Mouse (Mus musculus): ENCODE data around the gene Lims1.

DNA sequence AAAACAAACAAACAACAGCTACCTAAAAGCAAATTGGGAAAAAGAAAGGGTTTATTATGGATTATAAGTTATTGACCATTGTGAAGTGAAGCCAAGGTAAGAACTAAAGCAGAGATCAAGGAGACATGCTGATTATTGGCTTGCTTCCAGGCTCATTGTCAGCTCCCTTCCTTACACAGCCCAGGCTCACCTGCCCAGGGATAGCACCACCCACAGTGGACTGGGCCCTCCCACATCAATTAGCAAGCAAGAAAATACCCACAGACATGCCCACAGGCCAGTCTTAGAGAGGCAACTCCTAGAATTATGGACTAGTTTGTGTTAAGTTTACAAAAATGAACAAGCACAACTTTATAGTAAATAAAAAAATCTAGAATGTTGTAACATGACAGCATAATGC is 89.6 kb downstream of the Lims1 start:
- no peak for TF ChIP-seq CTCF (IDR thresholded peaks at IDR 0.05; ENCODE audit: extremely low read depth, insufficient read depth, low read length)
- TF ChIP-seq POLR2A (IDR thresholded peaks at IDR 0.05; ENCODE audit: extremely low read depth, insufficient read depth, low read length): no peak
